ENCODE assay signal across 10 mouse cellular contexts in genomic region chr4:108905859-108906258, GRCm38 (mm10). TPM values are rescaled to one million over a fixed set of nuclear protein-coding genes. Genes with fewer than 3 reads are reported as not detected.
DNase-seq lines count a peak whose midpoint lies in the region; ATAC-seq lines count a peak whose summit lies in the region.
"Had no signal": no experiment of that assay in that cellular context is flagged by ENCODE, and none has a peak within 500 bp of the region (broad histone marks: within the 10 kb centered on the region; RNA-seq: fewer than 3 reads in every experiment).

No protein-coding gene starts in this region.

- peak; percentile 46; the same call in 1 of the 2 replicates for ATAC-seq in kidney, embryonic 14.5 days (ENCODE audit: low FRiP score, low TSS enrichment)
- ATAC-seq in embryonic facial prominence, embryonic 14.5 days (ENCODE audit: low read depth) = peak; percentile 60

- H3K9ac ChIP-seq in kidney, embryonic 14.5 days (ENCODE audit: low read depth, low read length) = no peak overlapping the region
- H3K9ac ChIP-seq in embryonic facial prominence, embryonic 14.5 days (ENCODE audit: low read depth, low read length) = no peak overlapping the region

- WGBS in kidney, embryonic 14.5 days = 40% methylated on average over 6 of the region's 6 CpGs
- 16% methylated on average over 6 of the region's 6 CpGs for WGBS in embryonic facial prominence, embryonic 14.5 days

- H3K36me3 ChIP-seq in kidney, embryonic 14.5 days (ENCODE audit: control insufficient read depth, insufficient read depth, low read length) = no peaks in the 10 kb centered on the region
- H3K36me3 ChIP-seq in embryonic facial prominence, embryonic 14.5 days (ENCODE audit: control insufficient read depth, insufficient read depth, low read length) = no peaks in the 10 kb centered on the region

- no peaks in the 10 kb centered on the region for H3K9me3 ChIP-seq in kidney, embryonic 14.5 days (ENCODE audit: control insufficient read depth, low read length)
- 0 out of 2 replicates have a peak, but pooled peaks cover 3% of the 10 kb centered on the region for H3K9me3 ChIP-seq in embryonic facial prominence, embryonic 14.5 days (ENCODE audit: control insufficient read depth, low read length)

- no peak for DNase-seq in kidney, postnatal 36 days
- DNase-seq in right cerebral cortex, adult 18-20 months = peak; percentile 69
- no peak for DNase-seq in right cerebral cortex, postnatal 4 days
- peak; percentile 56 for DNase-seq in embryonic facial prominence, embryonic 14.5 days (ENCODE audit: low spot score)
- DNase-seq in telencephalon, adult 2 months (ENCODE audit: low read depth, low spot score) = peak; percentile 74
- DNase-seq in gastrocnemius, postnatal 25 days = no peak
- DNase-seq: cerebellum, adult 11 months; heart, postnatal 10 days had no signal

- no peak overlapping the region for H3K4me2 ChIP-seq in kidney, embryonic 14.5 days (replicated peaks; ENCODE audit: low read depth, low read length)
- H3K4me2 ChIP-seq in embryonic facial prominence, embryonic 14.5 days (ENCODE audit: low read depth, low read length) = no peak overlapping the region

- H3K27ac ChIP-seq in kidney, embryonic 14.5 days (ENCODE audit: low read depth, low read length) = no peak overlapping the region
- no peak overlapping the region for H3K27ac ChIP-seq in embryonic facial prominence, embryonic 14.5 days (replicated peaks; ENCODE audit: low read depth, low read length)

- no peaks in the 10 kb centered on the region for H3K4me1 ChIP-seq in kidney, embryonic 14.5 days (ENCODE audit: control insufficient read depth, insufficient read depth, low read length)
- no peaks in the 10 kb centered on the region; the same call in 1 of the 2 replicates for H3K4me1 ChIP-seq in embryonic facial prominence, embryonic 14.5 days (ENCODE audit: control insufficient read depth, insufficient read depth, low read length)

- H3K27me3 ChIP-seq in kidney, embryonic 14.5 days (ENCODE audit: control insufficient read depth, insufficient read depth, low read length) = no peaks in the 10 kb centered on the region
- no peaks in the 10 kb centered on the region for H3K27me3 ChIP-seq in embryonic facial prominence, embryonic 14.5 days (replicated peaks; ENCODE audit: control insufficient read depth, insufficient read depth, low read length)

- H3K4me3 ChIP-seq in kidney, embryonic 14.5 days (ENCODE audit: low read length) = no peak overlapping the region
- no peak overlapping the region for H3K4me3 ChIP-seq in embryonic facial prominence, embryonic 14.5 days (ENCODE audit: low read depth, low read length)

RNA-seq across cellular contexts. Expression of gene Rab3b, which starts 27.0 kb away (rescaled TPM):
- polyA plus RNA-seq in kidney, embryonic 14.5 days (2014; fragmentation: Nextera tagmentation; extraction: Ambion mirVana) = 16.0 and 16.6 TPM in 2 replicates
- 17.8 and 21.1 TPM in 2 replicates for polyA plus RNA-seq in embryonic facial prominence, embryonic 14.5 days (2014; fragmentation: Nextera tagmentation; extraction: Ambion mirVana)
- total RNA-seq in gastrocnemius, postnatal 25 days (2021) = not detected

RNA-seq across cellular contexts. Expression of gene A730015C16Rik, which starts 57.4 kb away (rescaled TPM):
- 0.76 and 1.5 TPM in 2 replicates for polyA plus RNA-seq in kidney, embryonic 14.5 days (2014; fragmentation: Nextera tagmentation; extraction: Ambion mirVana)
- 0.54 and 1.1 TPM in 2 replicates for polyA plus RNA-seq in embryonic facial prominence, embryonic 14.5 days (2014; fragmentation: Nextera tagmentation; extraction: Ambion mirVana)
- total RNA-seq in gastrocnemius, postnatal 25 days (2021) = not detected
- total RNA-seq: heart, postnatal 10 days; left cerebral cortex, adult 18-20 months had no signal

RNA-seq across cellular contexts. Expression of gene Kti12, which starts 58.3 kb away (rescaled TPM):
- polyA plus RNA-seq in kidney, embryonic 14.5 days (2014; fragmentation: Nextera tagmentation; extraction: Ambion mirVana) = 66.3 and 68.7 TPM in 2 replicates
- 42.0 and 48.5 TPM in 2 replicates for polyA plus RNA-seq in embryonic facial prominence, embryonic 14.5 days (2014; fragmentation: Nextera tagmentation; extraction: Ambion mirVana)
- total RNA-seq in gastrocnemius, postnatal 25 days (2021) = 10 to 100 TPM; 19.7 to 20.7 TPM

Comparison
In these comparisons a context has a peak if more than half of its experiments do, and no peak if none do; other contexts are left out.
1. DNase-seq: peak in right cerebral cortex, adult 18-20 months (single experiment), embryonic facial prominence, embryonic 14.5 days (single experiment) and telencephalon, adult 2 months (single experiment); none in kidney, postnatal 36 days (0 of 2), right cerebral cortex, postnatal 4 days (single experiment) and gastrocnemius, postnatal 25 days (single experiment).